Mouse (Mus musculus) CH12.LX (cell line): ENCODE data around the gene Brpf1. TPM values are rescaled to one million over a fixed set of nuclear protein-coding genes. Genes with fewer than 3 reads are reported as not detected.

Source experiments
- DNase-seq: peaks from one replicate; pipeline ENCODE4 v3.0.0-alpha.2; 2013; ENCODE audit errors: extremely low read depth
- H3K27ac ChIP-seq: 2 replicates; pipeline ENCODE4 v1.5.1; 2012; ENCODE audit warnings: low read depth, mild to moderate bottlenecking, control low read depth, moderate library complexity; ENCODE audit not compliant: insufficient read depth
- H3K27me3 ChIP-seq: replicated peaks from 2 replicates; pipeline ENCODE3; 2012; ENCODE audit warnings: inconsistent platforms
- H3K36me3 ChIP-seq, 2 experiments: replicated peaks in 1 of 2; 2 replicates each; pipeline versions ENCODE3 to v1.6.1; 2012; ENCODE audit warnings: inconsistent platforms in 1 of 2, low read length in 1 of 2, mild to moderate bottlenecking in 1 of 2, mixed read lengths in 1 of 2, moderate library complexity in 1 of 2; ENCODE audit not compliant: control insufficient read depth in 1 of 2, insufficient read depth in 1 of 2
- H3K4me1 ChIP-seq, 2 experiments: 2 replicates each; pipeline ENCODE4 v1.6.1; 2012; ENCODE audit warnings: inconsistent platforms in 1 of 2, moderate library complexity in 1 of 2; ENCODE audit not compliant: insufficient read depth in 2 of 2, control insufficient read depth in 1 of 2
- H3K4me2 ChIP-seq: 2 replicates; pipeline ENCODE4 v1.6.1; 2012; ENCODE audit warnings: low read depth, mild to moderate bottlenecking, control low read depth; ENCODE audit not compliant: poor library complexity, insufficient read depth, severe bottlenecking
- H3K4me3 ChIP-seq, 3 experiments: fragments of 150-350 bp in 1 of 3; sonication (generic) in 1 of 3; replicated peaks in 1 of 3; 2 replicates each; pipeline versions ENCODE3 to v1.5.1; 2011 to 2012; ENCODE audit warnings: low read depth in 2 of 3, low read length in 2 of 3, mild to moderate bottlenecking in 2 of 3, moderate library complexity in 2 of 3, control low read depth in 1 of 3, improper control_type of control experiment in 1 of 3, inconsistent platforms in 1 of 3, mixed read lengths in 1 of 3; ENCODE audit not compliant: poor library complexity in 1 of 3
- H3K79me2 ChIP-seq: replicated peaks from 2 replicates; pipeline ENCODE4 v1.6.1; 2012; ENCODE audit warnings: mild to moderate bottlenecking, moderate library complexity; ENCODE audit not compliant: control insufficient read depth, poor library complexity, insufficient read depth, severe bottlenecking; ENCODE audit errors: extremely low read depth
- H3K9ac ChIP-seq: 2 replicates; pipeline ENCODE4 v1.6.1; 2012; ENCODE audit warnings: low read depth, mild to moderate bottlenecking, control low read depth, moderate library complexity; ENCODE audit not compliant: insufficient read depth
- H3K9me3 ChIP-seq: replicated peaks from 2 replicates; pipeline ENCODE3; 2012; ENCODE audit warnings: low read length, inconsistent platforms, mixed read lengths
- BHLHE40 ChIP-seq: IDR thresholded peaks from 2 replicates; pipeline ENCODE4 v1.6.1; 2011; ENCODE audit warnings: mild to moderate bottlenecking, low read depth, low read length, improper control_type of control experiment
- CHD1 ChIP-seq: IDR thresholded peaks from 2 replicates; pipeline ENCODE4 v1.6.1; 2012; ENCODE audit warnings: low read depth, low read length, improper control_type of control experiment, inconsistent platforms
- CHD2 ChIP-seq: IDR thresholded peaks from 2 replicates; pipeline ENCODE4 v1.6.1; 2011; ENCODE audit warnings: low read length, improper control_type of control experiment
- CTCF ChIP-seq, 2 experiments: IDR thresholded peaks in 1 of 2; conservative IDR thresholded peaks in 1 of 2; 2 replicates each; pipeline ENCODE4 v1.5.1; 2011 to 2012; ENCODE audit warnings: low read depth in 2 of 2, low read length in 2 of 2, improper control_type of control experiment in 1 of 2, inconsistent platforms in 1 of 2, mild to moderate bottlenecking in 1 of 2, moderate library complexity in 1 of 2
- ELF1 ChIP-seq: IDR thresholded peaks from 2 replicates; pipeline ENCODE4 v1.6.1; 2014; ENCODE audit warnings: low read depth, mild to moderate bottlenecking, inconsistent platforms, low read length, improper control_type of control experiment
- EP300 ChIP-seq: IDR thresholded peaks from 2 replicates; pipeline ENCODE4 v1.6.1; 2011; ENCODE audit warnings: low read length, improper control_type of control experiment
- ETS1 ChIP-seq: conservative IDR thresholded peaks from 2 replicates; pipeline ENCODE4 v1.6.1; 2012; ENCODE audit warnings: low read depth, mild to moderate bottlenecking, inconsistent platforms, low read length, improper control_type of control experiment, moderate library complexity
- GABPA ChIP-seq: IDR thresholded peaks from 2 replicates; pipeline ENCODE4 v1.6.1; 2012; ENCODE audit warnings: low read depth, low read length, improper control_type of control experiment, inconsistent platforms; ENCODE audit not compliant: insufficient replicate concordance
- HCFC1 ChIP-seq: IDR thresholded peaks from 2 replicates; pipeline ENCODE4 v1.6.1; 2012; ENCODE audit warnings: low read depth, mild to moderate bottlenecking, inconsistent platforms, low read length, improper control_type of control experiment
- IRF4 ChIP-seq: IDR thresholded peaks from 2 replicates; pipeline ENCODE4 v1.6.1; 2014; ENCODE audit warnings: low read depth, mild to moderate bottlenecking, inconsistent platforms, low read length, improper control_type of control experiment
- JUND ChIP-seq: conservative IDR thresholded peaks from 2 replicates; pipeline ENCODE4 v1.6.1; 2011; ENCODE audit warnings: low read depth, low read length, improper control_type of control experiment
- KAT2A ChIP-seq: IDR thresholded peaks from 2 replicates; pipeline ENCODE4 v1.6.1; 2012; ENCODE audit warnings: low read length, improper control_type of control experiment, inconsistent platforms; ENCODE audit not compliant: insufficient replicate concordance
- MAFK ChIP-seq: IDR thresholded peaks from 2 replicates; pipeline ENCODE4 v1.6.1; 2011; ENCODE audit warnings: low read length, improper control_type of control experiment; ENCODE audit not compliant: insufficient replicate concordance
- MAX ChIP-seq: IDR thresholded peaks from 2 replicates; pipeline ENCODE4 v1.6.1; 2011; ENCODE audit warnings: low read length, improper control_type of control experiment
- MEF2A ChIP-seq: IDR thresholded peaks from 2 replicates; pipeline ENCODE4 v1.6.1; 2014; ENCODE audit warnings: low read depth, mild to moderate bottlenecking, inconsistent platforms, low read length, improper control_type of control experiment, borderline replicate concordance
- MXI1 ChIP-seq: IDR thresholded peaks from 2 replicates; pipeline ENCODE4 v1.6.1; 2011; ENCODE audit warnings: mild to moderate bottlenecking, low read depth, low read length, improper control_type of control experiment
- MYC ChIP-seq: IDR thresholded peaks from 2 replicates; pipeline ENCODE4 v1.6.1; 2011; ENCODE audit warnings: low read depth, mild to moderate bottlenecking, improper control_type of control experiment, low read length
- PAX5 ChIP-seq: IDR thresholded peaks from 2 replicates; pipeline ENCODE4 v1.6.1; 2012; ENCODE audit warnings: low read length, inconsistent platforms, mixed read lengths
- POLR2A ChIP-seq: IDR thresholded peaks from 2 replicates; pipeline ENCODE4 v1.6.1; 2011; ENCODE audit warnings: low read depth, mild to moderate bottlenecking, improper control_type of control experiment, low read length
- POLR2AphosphoS2 ChIP-seq: IDR thresholded peaks from 2 replicates; pipeline ENCODE4 v1.6.1; 2011; ENCODE audit warnings: low read depth, low read length, improper control_type of control experiment
- RCOR1 ChIP-seq: conservative IDR thresholded peaks from 2 replicates; pipeline ENCODE4 v1.6.1; 2012; ENCODE audit warnings: low read depth, mild to moderate bottlenecking, inconsistent platforms, low read length, improper control_type of control experiment
- SIN3A ChIP-seq: IDR thresholded peaks from 2 replicates; pipeline ENCODE4 v1.6.1; 2012; ENCODE audit warnings: low read length, improper control_type of control experiment, inconsistent platforms
- SMC3 ChIP-seq: IDR thresholded peaks from 2 replicates; pipeline ENCODE4 v1.6.1; 2011; ENCODE audit warnings: low read depth, low read length, improper control_type of control experiment
- TBP ChIP-seq: conservative IDR thresholded peaks from 2 replicates; pipeline ENCODE4 v1.6.1; 2011; ENCODE audit warnings: low read depth, low read length, improper control_type of control experiment
- TCF12 ChIP-seq: IDR thresholded peaks from 2 replicates; pipeline ENCODE4 v1.6.1; 2014; ENCODE audit warnings: low read depth, mild to moderate bottlenecking, inconsistent platforms, low read length, improper control_type of control experiment
- USF1 ChIP-seq: IDR thresholded peaks from 2 replicates; pipeline ENCODE4 v1.6.1; 2014; ENCODE audit warnings: low read depth, mild to moderate bottlenecking, inconsistent platforms, low read length, improper control_type of control experiment
- USF2 ChIP-seq: conservative IDR thresholded peaks from 2 replicates; pipeline ENCODE4 v1.6.1; 2011; ENCODE audit warnings: low read depth, low read length, improper control_type of control experiment
- ZC3H11A ChIP-seq: IDR thresholded peaks from 2 replicates; pipeline ENCODE4 v1.6.1; 2012; ENCODE audit warnings: low read depth, mild to moderate bottlenecking, inconsistent platforms, low read length, improper control_type of control experiment
- ZNF384 ChIP-seq: IDR thresholded peaks from 2 replicates; pipeline ENCODE4 v1.6.1; 2012; ENCODE audit warnings: low read depth, low read length, improper control_type of control experiment, inconsistent platforms
- dilution Hi-C: fragments of 300-500 bp; cut with MboI; formaldehyde crosslinking; loops from 2 replicates; pipeline ENCODE4 v1.14.3; 2020; ENCODE audit warnings: low sequenced_read_pairs; ENCODE audit not compliant: extremely low pct_unique_long_range_greater_than_20kb, extremely low pct_ligation_motif_present
- in situ Hi-C: fragments of 300-500 bp; cut with MboI; formaldehyde crosslinking; loops from 3 replicates; pipeline ENCODE4 v1.14.3; 2019; ENCODE audit warnings: low sequenced_read_pairs, low pct_ligation_motif_present, low pct_unique_long_range_greater_than_20kb, mixed read lengths
- polyA plus RNA-seq: library from polyadenylated mRNA; unstranded; fragments of >175 nt; gene quantifications from 2 replicates; pipeline ENCODE4 v1.2.1, GENCODE M21; 2012; ENCODE audit warnings: low read depth; ENCODE audit not compliant: insufficient read length
- total RNA-seq, 2 experiments: library from RNA; depleted of rRNA; stranded (reverse); fragments of 300-350 nt in 1 of 2; fragments of >200 nt in 1 of 2; gene quantifications; 2 replicates each; pipeline ENCODE4 v1.2.3; 2012 to 2014

The Brpf1 gene
- total and polyA plus RNA-seq, 3 experiments = 13.7 to 28.1 (median 24.5) TPM

DNA sequence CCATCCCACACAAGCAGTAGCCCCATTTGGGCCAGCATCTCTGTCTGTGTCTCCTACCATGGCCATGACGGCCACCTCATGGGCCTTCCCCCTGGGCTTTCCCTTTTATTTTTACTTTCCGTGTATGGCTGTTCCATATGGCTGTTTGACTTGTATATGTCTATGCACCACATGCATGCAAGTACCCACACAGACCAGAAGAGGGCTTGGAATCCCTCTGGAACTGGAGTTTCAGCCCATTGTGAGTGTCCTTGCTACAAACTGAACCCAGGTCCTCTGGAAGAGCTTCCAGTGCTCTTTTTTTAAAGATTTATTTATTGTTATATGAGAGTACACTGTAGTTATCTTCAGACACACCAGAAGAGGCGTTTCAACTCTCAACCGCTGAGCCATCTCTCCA, 54.5 kb downstream of the Brpf1 start (continued):
- TF ChIP-seq USF1 (no peak), RCOR1 (no peak), MAX (no peak), POLR2AphosphoS2 (no peak), HCFC1 (no peak), BHLHE40 (no peak), TBP (no peak)

DNA sequence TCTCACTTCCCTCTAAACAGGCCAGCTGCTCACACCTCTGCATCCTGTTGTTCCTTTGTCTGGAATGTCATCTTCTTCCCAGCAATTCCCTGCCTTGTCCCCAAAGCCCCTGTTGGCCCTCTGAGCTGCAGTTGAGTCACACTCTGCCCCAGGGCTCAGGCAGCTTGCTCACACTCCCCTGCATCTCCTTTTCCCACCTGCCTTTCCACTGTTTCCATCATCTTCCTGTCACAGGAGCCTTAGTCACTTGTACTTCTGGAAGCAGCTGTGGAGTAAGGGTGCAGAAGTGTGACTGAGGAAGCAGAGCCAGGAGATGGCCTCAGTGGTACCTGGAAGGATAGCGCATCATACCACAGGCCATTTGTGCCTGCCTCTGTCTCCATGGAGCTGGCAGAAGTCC, 55.3 kb downstream of the Brpf1 start:
- no peak for DNase-seq
- Histone ChIP-seq H3K79me2 (no peaks in the 10 kb centered on the region), H3K4me3 (no peak overlapping the region), H3K4me2 (no peak overlapping the region), H3K9ac (no peak overlapping the region), H3K9me3 (no peaks in the 10 kb centered on the region), H3K36me3 (peaks cover 9 to 10% of the 10 kb centered on the region in 2 experiments), H3K27me3 (peaks cover under 1% of the 10 kb centered on the region), H3K4me1 (peaks cover 12 to 15% of the 10 kb centered on the region in 2 experiments), H3K27ac (no peak overlapping the region)
- in situ Hi-C loops = no loop called here
- TF ChIP-seq ZC3H11A (no peak), TCF12 (no peak), IRF4 (no peak), MAX (no peak), MXI1 (no peak), USF1 (no peak), PAX5 (no peak), ELF1 (no peak), MYC (no peak), TBP (no peak), CHD1 (no peak), KAT2A (no peak), SIN3A (no peak)
- dilution Hi-C loops = no loop called here

GRCm38 (mm10) chr6:113364518-113365135, 57.7 kb downstream of the Brpf1 start:
- Histone ChIP-seq H3K9ac (no peak overlapping the region), H3K9me3 (no peaks in the 10 kb centered on the region), H3K4me1 (peaks cover 12 to 15% of the 10 kb centered on the region in 2 experiments), H3K36me3 (peaks cover 25 to 31% of the 10 kb centered on the region in 2 experiments), H3K4me3 (no peak overlapping the region), H3K27me3 (no peaks in the 10 kb centered on the region), H3K4me2 (no peak overlapping the region)
- dilution Hi-C loops = no loop called here
- DNase-seq = no peak
- in situ Hi-C loops = no loop called here
- no peak for TF ChIP-seq CHD2
- no peak for TF ChIP-seq GABPA
- TF ChIP-seq EP300 = no peak
- no peak for TF ChIP-seq CTCF (conservative IDR thresholded peaks at IDR 0.05 in 1 of 2, IDR thresholded peaks at IDR 0.05 in 1 of 2; ENCODE audit: low read depth in 2 of 2, low read length in 2 of 2)
- TF ChIP-seq JUND = no peak
- TF ChIP-seq SMC3 = no peak
- no peak for TF ChIP-seq MYC
- no peak for TF ChIP-seq MEF2A
- no peak for TF ChIP-seq KAT2A
- TF ChIP-seq ETS1 = no peak
- TF ChIP-seq CHD1 = no peak
- TF ChIP-seq TBP = no peak
- TF ChIP-seq POLR2A = no peak
- TF ChIP-seq MAX = no peak
- TF ChIP-seq RCOR1 = no peak
- no peak for TF ChIP-seq USF2
- no peak for TF ChIP-seq MAFK
- no peak for TF ChIP-seq MXI1
- TF ChIP-seq ZNF384 = no peak
- TF ChIP-seq, all 38 proteins: peak for 0
- Histone ChIP-seq H3K79me2 (no peaks in the 10 kb centered on the region), H3K27ac (no peak overlapping the region)
